In the genomic region with DNA sequence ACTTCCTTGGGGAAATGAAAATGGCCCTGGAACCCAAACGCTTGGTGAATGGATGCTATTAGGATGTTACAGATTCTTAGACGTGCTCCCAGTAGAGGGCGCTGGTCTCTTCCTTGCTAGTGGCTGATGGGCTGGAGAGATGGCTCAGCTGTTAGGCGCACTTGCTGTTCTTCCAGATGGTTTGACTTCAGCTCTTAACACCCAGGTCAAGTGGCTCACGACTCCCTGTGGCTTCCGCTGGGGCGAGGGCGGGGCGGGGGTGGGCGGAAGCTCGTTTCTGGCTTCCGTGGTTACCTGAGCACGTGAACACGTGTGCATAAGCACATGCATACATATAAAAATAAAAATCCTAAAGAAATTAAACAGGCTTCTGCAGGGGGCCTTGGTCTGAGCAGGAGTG, we compare ENCODE assay signal across 8 mouse cellular contexts. TPM values are rescaled to one million over a fixed set of nuclear protein-coding genes. Genes with fewer than 3 reads are reported as not detected.
DNase-seq lines count a peak whose midpoint lies in the region; ATAC-seq lines count a peak whose summit lies in the region.

No protein-coding gene starts in this region.

- H3K27me3 ChIP-seq in hindbrain, embryonic 12.5 days = no peaks in the 10 kb centered on the region

- H3K9me3 ChIP-seq in hindbrain, embryonic 12.5 days (replicated peaks) = no peaks in the 10 kb centered on the region

- H3K4me2 ChIP-seq in hindbrain, embryonic 12.5 days (replicated peaks) = peak overlapping the region; percentile 19

- H3K4me3 ChIP-seq in hindbrain, embryonic 12.5 days = no peak overlapping the region

- no peak overlapping the region for H3K27ac ChIP-seq in hindbrain, embryonic 12.5 days

- DNase-seq in NIH3T3 (ENCODE audit: low read depth) = peak; percentile 45
- peak; percentile 36 for DNase-seq in cerebellum, adult 8-10 months
- DNase-seq in frontal cortex, postnatal 25 days (ENCODE audit: low spot score in 2 of 2) = peak; percentile 54 to 55
- peak; percentile 61 for DNase-seq in left cerebral cortex, adult 11 months (ENCODE audit: low spot score)
- DNase-seq in right cerebral cortex, postnatal 36 days (ENCODE audit: low spot score in 2 of 2) = peak; percentile 51 to 53
- DNase-seq in c-Kit-positive CD71-positive TER-119-positive erythroid progenitor cells, embryonic 14.5 days (ENCODE audit: low spot score) = no peak

- no peak for ATAC-seq in hindbrain, embryonic 12.5 days (ENCODE audit: low FRiP score)
- peak; percentile 70 for ATAC-seq in megakaryocyte, adult 5-6 weeks (ENCODE audit: poor library complexity, severe bottlenecking)

- H3K4me1 ChIP-seq in hindbrain, embryonic 12.5 days = 0 out of 2 replicates have a peak, but pooled peaks cover 2% of the 10 kb centered on the region

- no peak overlapping the region for H3K9ac ChIP-seq in hindbrain, embryonic 12.5 days

- H3K36me3 ChIP-seq in hindbrain, embryonic 12.5 days = no peaks in the 10 kb centered on the region

- WGBS in hindbrain, embryonic 12.5 days = 18% methylated on average over 14 of the region's 14 CpGs

RNA-seq across cellular contexts. Expression of a gene that starts 17.3 kb away (rescaled TPM):
- polyA plus RNA-seq in hindbrain, embryonic 12.5 days (2016; fragmentation: Nextera tagmentation; extraction: Ambion mirVana) = 1.2 and 1.3 TPM in 2 replicates
- not detected in 2 replicates for total RNA-seq in megakaryocyte, adult 5-6 weeks (2015)
- not detected in 2 replicates for total RNA-seq in megakaryocyte, adult 5-6 weeks (2017)

RNA-seq across cellular contexts. Expression of a gene that starts 22.7 kb away (rescaled TPM):
- polyA plus RNA-seq in hindbrain, embryonic 12.5 days (2016; fragmentation: Nextera tagmentation; extraction: Ambion mirVana) = 139 and 144 TPM in 2 replicates
- total RNA-seq in megakaryocyte, adult 5-6 weeks (2015) = 64.0 and 80.3 TPM in 2 replicates
- 9.5 and 13.5 TPM in 2 replicates for total RNA-seq in megakaryocyte, adult 5-6 weeks (2017)

RNA-seq across cellular contexts. Expression of a gene that starts 35.3 kb away (rescaled TPM):
- not detected in 2 replicates for polyA plus RNA-seq in hindbrain, embryonic 12.5 days (2016; fragmentation: Nextera tagmentation; extraction: Ambion mirVana)
- not detected in 2 replicates for total RNA-seq in megakaryocyte, adult 5-6 weeks (2015)
- 0.18 TPM in 1 of 2 replicates, not detected in the other for total RNA-seq in megakaryocyte, adult 5-6 weeks (2017)

RNA-seq across cellular contexts. Expression of a gene that starts 41.6 kb away (rescaled TPM):
- polyA plus RNA-seq in hindbrain, embryonic 12.5 days (2016; fragmentation: Nextera tagmentation; extraction: Ambion mirVana) = 2.9 and 4.4 TPM in 2 replicates
- not detected in 2 replicates for total RNA-seq in megakaryocyte, adult 5-6 weeks (2015)
- not detected in 2 replicates for total RNA-seq in megakaryocyte, adult 5-6 weeks (2017)
